Mouse (Mus musculus) brain, embryonic 14.5 days (tissue): ENCODE measurements around the gene 4933402D24Rik. TPM values are rescaled to one million over a fixed set of nuclear protein-coding genes. Genes with fewer than 3 reads are reported as not detected.
A peak's percentile ranks its signal among the peaks of the same experiment; 100 is the strongest.

Source experiments
- DNase-seq: peaks from one replicate; pipeline ENCODE4 v3.0.0-alpha.2; 2011; ENCODE audit warnings: low read depth
- CTCF ChIP-seq: fragments of 200-500 bp; IDR thresholded peaks from 2 replicates; pipeline ENCODE4 v1.5.1; 2012; ENCODE audit warnings: inconsistent platforms, mild to moderate bottlenecking, moderate library complexity, borderline replicate concordance; ENCODE audit not compliant: insufficient read depth, insufficient read length; ENCODE audit errors: extremely low read depth
- POLR2A ChIP-seq: fragments of 200-500 bp; IDR thresholded peaks from 2 replicates; pipeline ENCODE4 v1.6.1; 2012; ENCODE audit warnings: mild to moderate bottlenecking, inconsistent platforms, borderline replicate concordance; ENCODE audit not compliant: poor library complexity, insufficient read depth, insufficient read length, severe bottlenecking; ENCODE audit errors: extremely low read depth
- polyA plus RNA-seq: library from polyadenylated mRNA; depleted of rRNA; stranded (reverse); fragments of >200 nt; gene quantifications from 2 replicates; pipeline ENCODE4 v1.2.3, GENCODE M21; 2012; rRNA removed

4933402D24Rik gene
- 0.08 TPM in 2 replicates for polyA plus RNA-seq

GRCm38 (mm10) chr1:63769167-63769566 is at the start of gene 4933402D24Rik:
4933402D24Rik (minus strand) TSS chr1:63769267.
- TF ChIP-seq POLR2A (no peak), CTCF (no peak)
- no peak for DNase-seq

GRCm38 (mm10) chr1:63808584-63808983 is 39.5 kb upstream of the 4933402D24Rik start:
- no peak for DNase-seq
- TF ChIP-seq POLR2A: no peak

- no peak for DNase-seq
- TF ChIP-seq CTCF (no peak), POLR2A (no peak)
Observed at GRCm38 (mm10) chr1:63805095-63805494, 36.0 kb upstream of the 4933402D24Rik start.

DNA sequence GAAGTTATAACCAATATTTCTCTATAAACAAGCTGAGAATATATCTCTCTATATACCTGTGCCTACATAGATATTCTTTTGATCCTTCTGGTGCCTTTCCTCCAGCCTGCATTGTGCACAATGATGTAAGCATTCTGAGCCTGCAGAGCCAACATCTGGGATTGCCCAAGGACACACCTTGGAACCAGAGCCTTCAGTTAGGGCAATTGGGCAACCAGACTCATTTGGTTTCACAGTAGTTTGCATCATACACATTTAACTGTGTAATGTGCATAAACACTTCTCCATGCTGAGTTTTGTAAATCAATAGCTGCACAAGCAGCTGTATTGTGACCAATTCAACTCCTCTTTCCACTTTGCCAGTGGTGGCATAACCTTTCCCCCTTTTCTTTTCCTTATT is 25.3 kb upstream of the 4933402D24Rik start:
- no peak for DNase-seq
- TF ChIP-seq POLR2A (no peak), CTCF (no peak)

DNA sequence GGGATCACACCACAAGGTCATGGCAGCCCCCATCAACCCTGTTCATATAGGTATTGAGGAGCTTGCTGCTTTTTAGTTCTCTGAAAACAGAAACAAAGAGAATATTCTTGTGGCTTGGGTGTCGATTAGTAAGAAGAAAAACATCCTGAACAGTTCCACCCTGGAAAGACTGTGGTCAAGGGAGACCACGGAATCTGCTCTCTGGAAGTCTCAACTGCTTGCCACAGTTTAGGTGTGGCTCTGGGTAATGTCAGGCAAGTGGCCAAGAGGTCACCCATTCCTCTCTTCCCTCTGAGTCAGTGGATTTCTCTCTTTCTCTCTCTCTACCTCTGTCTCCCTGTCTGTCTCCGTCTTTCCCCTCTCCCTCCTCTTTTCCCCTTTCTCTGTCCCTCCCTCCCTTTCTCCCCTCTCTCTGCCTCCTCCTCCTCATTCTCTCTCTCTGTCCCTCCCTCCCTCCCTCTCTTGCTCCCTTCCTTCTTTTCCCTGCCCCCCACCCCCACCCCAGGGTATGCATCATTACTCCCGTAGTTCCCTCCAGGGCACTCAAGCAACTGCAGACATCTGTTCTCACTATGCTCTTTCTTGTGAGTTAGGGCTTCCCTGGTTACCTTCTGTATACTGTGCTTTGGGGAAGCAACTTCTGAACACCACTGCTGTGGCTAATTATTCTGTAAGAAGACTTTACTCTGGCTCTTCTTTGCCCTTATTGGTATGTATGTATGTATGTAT is 8.0 kb upstream of the 4933402D24Rik start:
- DNase-seq: no peak
- no peak for TF ChIP-seq POLR2A
- no peak for TF ChIP-seq CTCF

- DNase-seq: no peak
- TF ChIP-seq CTCF: no peak
- TF ChIP-seq POLR2A: no peak
Observed at GRCm38 (mm10) chr1:63776396-63776795, 7.3 kb upstream of the 4933402D24Rik start.

DNA sequence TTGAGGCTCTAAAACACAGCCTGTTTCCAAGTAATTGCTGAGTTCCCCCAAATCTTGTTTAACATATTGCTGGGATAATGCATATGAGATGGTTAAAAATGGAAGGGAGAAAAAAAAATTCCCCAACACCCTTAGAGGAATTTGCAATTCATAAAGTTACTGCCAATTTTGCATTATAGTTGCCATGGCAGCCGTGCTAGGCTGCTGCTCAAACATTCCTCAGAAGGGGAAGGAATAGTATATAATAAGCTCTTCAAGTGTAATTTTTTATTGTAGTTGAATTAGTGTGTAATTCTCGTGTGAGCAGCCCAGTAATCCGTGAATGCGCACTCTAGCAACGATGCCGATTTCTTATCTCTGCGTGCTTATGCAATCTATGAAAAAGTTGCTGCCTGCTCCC is 1.2 kb upstream of the 4933402D24Rik start:
- peak; percentile 89 for DNase-seq
- TF ChIP-seq CTCF (no peak), POLR2A (no peak)

DNA sequence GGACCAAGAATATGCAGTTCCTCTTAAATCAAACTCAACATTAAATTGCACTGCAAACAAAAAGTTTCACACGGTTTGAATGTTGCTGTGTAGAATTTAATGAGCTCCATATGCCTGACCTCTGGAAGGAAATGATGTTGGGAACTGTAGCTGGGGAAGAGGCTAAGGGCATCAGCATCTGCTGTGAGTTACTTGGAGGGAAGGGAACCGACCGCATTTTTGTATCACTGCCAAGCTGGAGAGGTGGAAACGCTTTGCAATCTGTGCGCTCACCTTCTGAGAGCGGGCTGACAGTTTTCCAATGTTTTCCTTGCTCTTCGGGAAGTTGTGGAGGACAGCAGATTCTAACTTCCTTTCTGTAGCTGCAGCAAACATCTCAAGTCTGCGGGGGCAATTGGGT is 955 bp downstream of the 4933402D24Rik start:
- TF ChIP-seq CTCF (no peak), POLR2A (no peak)
- DNase-seq: peak; percentile 54

DNA sequence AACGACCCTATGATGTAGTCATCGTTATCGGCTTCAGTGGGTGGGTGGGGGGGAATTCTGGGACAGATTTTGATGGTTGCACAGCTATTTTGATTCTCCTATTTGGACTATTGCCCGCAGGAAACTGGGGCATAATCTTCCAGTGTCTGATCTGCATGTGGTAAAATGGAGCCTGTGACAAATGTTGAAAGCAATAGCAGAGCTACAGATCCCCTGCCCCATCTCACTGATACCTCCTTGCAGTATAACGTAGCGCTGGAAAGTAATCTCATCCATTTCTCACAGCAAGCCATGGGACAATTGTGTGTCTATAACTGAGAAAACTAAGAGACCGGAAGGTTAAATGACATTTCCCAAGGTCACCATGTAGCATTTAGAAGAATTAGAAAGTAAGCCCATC is 4.7 kb downstream of the 4933402D24Rik start:
- peak; percentile 44 for DNase-seq
- TF ChIP-seq CTCF: no peak
- TF ChIP-seq POLR2A: no peak

- peak; percentile 87 for DNase-seq
- TF ChIP-seq CTCF (no peak), POLR2A (no peak)
Observed at GRCm38 (mm10) chr1:63763881-63764386, 5.1 kb downstream of the 4933402D24Rik start.

GRCm38 (mm10) chr1:63763212-63763694 is 5.8 kb downstream of the 4933402D24Rik start:
- TF ChIP-seq POLR2A: no peak
- peak; percentile 67; the same call in 1 of the 2 replicates for TF ChIP-seq CTCF
- peak; percentile 91 for DNase-seq

DNA sequence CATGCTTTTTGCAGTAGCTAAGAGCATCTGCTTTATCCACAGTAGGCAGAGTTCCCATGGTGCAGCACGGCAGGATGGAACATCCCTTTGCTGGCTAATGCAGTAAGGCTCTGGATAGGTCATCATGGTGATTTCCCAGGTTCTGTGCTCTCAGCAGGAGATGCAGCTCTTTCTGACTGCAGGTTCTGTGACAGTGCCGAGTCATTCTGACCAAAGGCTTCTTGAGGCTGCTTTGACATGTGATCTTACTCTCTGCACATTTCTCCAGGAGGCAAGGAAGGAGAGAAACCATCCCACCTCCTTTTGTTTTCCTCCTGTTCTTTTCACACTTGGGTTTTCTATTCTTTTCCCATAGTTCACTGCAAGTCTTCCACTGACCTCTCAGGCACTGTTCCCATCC is 13.1 kb downstream of the 4933402D24Rik start:
- no peak for TF ChIP-seq POLR2A
- TF ChIP-seq CTCF: no peak
- no peak for DNase-seq

GRCm38 (mm10) chr1:63730240-63730771 is 38.8 kb downstream of the 4933402D24Rik start, which contains the start of the genes Mdh1b and Fastkd2:
Mdh1b (minus strand) TSS chr1:63730318.
Fastkd2 (plus strand) TSS chr1:63730614.
- TF ChIP-seq CTCF (peak; percentile 12; the same call in 1 of the 2 replicates), POLR2A (no peak)
- peak; percentile 98 for DNase-seq

GRCm38 (mm10) chr1:63729796-63730195 is 39.3 kb downstream of the 4933402D24Rik start:
- TF ChIP-seq CTCF: no peak
- no peak for TF ChIP-seq POLR2A
- DNase-seq: no peak

DNA sequence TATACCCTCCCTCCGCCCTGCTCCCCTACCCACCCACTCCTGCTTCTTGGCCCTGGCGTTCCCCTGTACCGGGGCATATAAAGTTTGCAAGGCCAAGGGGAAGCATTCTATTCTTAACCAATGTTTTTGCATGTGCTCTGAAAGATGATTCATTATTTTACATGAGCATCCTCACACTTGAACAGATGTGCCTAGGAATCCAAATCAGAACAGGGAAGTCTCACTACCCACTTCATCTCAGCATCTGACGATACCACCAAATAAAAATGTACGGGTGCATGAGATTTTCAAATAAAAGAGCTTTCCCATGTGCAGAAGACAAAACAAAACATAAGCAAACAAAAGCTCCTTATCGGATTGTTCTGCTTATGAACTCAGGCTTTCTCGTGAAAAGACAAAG is 48.9 kb downstream of the 4933402D24Rik start:
- no peak for DNase-seq
- TF ChIP-seq CTCF (no peak), POLR2A (no peak)
